Mouse (Mus musculus) lung, postnatal 4 days (tissue): ENCODE data around the gene Efnb1.
A peak's percentile ranks its signal among the peaks of the same experiment; 100 is the strongest.
"Not testable (repeated sequence)": the region's sequence is repeated elsewhere in the genome, so short reads cannot be mapped to it uniquely, and the experiment has no call there.

Source experiments
- DNase-seq, 2 experiments: peaks; one replicate each; pipeline ENCODE4 v3.0.0; 2021

The Efnb1 gene

DNA sequence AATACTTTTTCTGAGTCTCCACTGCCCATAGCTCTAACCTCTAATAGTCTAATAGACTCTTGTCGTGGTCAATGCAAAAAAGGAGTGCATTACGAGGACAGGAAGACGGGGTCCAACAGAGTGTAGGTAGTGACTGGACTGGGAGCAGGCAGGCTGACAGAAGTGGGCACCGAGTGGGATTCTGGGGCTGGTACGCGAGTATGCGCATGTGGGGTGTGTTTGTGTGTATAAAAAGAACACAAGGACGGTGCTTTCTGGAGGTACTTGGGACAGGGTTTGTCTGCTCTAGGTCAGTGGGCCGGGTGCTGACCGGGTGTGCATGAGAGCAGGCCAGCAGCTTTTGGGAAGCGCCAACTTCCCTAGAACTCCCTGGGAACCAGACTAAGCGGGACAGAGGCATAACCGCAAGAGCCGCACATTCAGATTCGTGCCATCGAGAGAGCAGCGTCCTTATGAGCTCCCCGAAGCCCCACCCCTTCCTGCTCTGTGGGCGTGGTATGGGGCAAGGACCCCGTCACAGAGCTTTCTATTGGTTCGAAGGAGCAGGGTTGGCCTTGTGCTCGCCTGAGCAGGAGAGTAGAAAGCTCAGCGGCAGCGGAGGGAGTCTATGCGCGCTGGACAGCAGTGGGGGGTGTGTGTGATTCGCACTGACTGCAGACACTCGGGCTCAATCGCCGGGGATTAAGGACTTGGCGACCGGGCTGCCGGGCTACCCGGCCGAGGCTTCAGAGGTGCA, at the start of gene Efnb1:
Gene Efnb1 (plus strand): TSS at position 608 of the 736 bp plus-strand sequence.
- peak; percentile 92 to 96 for DNase-seq

DNA sequence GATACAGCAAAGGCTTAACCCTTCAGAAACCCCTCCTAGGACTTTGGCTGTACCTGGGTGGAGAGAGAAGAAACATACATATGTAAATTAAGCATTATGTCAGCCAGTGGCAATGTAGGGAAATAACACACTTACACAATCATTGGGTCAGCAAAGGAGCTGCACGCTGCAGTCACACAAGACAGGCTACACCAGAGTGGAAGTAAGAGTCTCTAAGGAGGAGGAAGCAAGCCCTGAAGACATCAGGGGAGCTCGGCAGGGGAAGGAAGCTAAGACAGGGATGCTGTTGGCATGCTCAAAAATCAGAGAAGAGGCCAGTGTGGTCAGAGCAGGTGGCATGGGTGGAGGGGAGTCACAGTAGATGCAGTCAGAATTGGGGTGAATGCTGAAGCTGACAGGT, 43.2 kb upstream of the Efnb1 start:
- no peak for DNase-seq

DNA sequence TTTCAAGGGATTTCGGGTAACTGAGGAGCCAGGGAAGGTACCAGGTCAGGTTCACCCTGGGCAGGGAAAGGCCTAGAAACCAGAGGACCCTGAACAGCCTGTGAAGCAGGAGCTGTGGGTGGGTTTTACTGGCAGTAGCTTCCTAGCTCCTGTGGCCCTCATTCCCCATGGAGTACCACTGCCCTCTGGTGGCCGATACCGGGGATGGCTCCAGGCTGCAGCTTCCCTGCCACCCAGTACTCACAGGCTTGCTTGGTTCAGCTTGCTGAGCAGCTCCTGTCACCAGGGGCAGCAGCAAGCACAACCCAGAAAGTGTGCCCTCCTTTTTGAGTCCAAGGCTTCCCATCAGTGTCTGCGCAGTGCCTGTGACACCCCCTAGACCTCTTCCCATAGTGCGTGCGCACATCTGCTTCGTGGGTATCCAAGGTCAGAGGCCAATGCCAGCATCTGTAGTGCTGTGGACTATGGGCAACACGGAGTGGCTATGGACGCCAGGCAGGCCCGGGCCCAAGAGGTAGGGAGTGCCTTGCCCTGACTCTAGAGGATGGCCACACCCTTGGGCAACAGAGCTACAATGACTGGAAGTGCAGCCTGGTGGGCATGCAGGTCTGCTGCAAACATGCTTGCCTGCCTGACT, 24.7 kb upstream of the Efnb1 start:
- DNase-seq = not testable (repeated sequence)

- no peak for DNase-seq
These were observed 16.4 kb upstream of the Efnb1 start for GRCm38 (mm10) chrX:99119510-99119909.

- DNase-seq = peak in 1 of 2 experiments; percentile 81
These were observed 5.9 kb upstream of the Efnb1 start for GRCm38 (mm10) chrX:99130059-99130458.

- DNase-seq = no peak
These were observed 3.4 kb upstream of the Efnb1 start for GRCm38 (mm10) chrX:99132573-99132972.

DNA sequence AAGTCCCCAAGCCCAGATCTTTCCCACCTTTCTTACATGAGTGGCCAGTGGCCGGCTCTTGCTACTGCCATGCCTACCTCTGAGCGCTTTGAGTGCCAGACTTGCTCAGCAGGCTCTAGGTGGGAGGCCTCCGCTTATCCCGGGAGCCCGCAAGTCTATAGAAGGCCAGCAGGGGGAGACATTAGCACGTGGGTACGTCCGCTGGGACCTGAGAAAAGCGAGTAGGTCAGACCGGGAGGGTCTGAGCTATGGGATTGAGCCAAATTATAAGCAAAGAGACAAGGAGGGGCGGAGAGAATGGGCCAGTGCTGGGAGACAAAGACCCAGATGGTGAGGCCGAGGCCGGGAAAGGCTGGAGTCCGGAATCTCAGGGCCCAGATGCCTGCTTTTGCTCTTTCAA, 1.0 kb upstream of the Efnb1 start:
- peak; percentile 86 to 89 for DNase-seq

DNA sequence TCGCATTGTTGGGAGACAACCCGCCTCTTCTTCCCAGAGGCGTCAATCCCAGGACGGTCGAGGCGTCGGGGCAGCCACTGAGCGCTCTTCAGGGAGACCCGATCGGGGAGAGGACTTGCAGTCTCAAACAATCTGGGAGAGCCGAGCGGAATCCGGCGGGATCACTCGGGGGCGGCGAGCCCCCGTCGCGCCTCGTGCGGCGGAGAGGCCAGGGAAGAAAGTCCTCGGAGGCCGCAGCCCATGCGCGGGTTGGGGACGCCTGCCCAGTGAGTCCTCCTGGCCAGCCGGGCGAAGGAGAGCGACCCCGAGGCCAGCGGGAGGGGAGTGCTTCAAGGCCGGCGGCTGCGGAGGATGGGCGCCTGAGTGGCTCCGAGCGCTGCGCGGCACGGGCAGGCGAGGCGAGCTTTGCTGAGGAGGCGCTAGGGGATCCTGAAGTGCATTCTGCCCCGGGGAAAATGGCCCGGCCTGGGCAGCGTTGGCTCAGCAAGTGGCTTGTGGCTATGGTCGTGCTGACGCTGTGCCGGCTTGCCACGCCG, 569 bp downstream of the Efnb1 start:
- DNase-seq = peak; percentile 51 to 62

DNA sequence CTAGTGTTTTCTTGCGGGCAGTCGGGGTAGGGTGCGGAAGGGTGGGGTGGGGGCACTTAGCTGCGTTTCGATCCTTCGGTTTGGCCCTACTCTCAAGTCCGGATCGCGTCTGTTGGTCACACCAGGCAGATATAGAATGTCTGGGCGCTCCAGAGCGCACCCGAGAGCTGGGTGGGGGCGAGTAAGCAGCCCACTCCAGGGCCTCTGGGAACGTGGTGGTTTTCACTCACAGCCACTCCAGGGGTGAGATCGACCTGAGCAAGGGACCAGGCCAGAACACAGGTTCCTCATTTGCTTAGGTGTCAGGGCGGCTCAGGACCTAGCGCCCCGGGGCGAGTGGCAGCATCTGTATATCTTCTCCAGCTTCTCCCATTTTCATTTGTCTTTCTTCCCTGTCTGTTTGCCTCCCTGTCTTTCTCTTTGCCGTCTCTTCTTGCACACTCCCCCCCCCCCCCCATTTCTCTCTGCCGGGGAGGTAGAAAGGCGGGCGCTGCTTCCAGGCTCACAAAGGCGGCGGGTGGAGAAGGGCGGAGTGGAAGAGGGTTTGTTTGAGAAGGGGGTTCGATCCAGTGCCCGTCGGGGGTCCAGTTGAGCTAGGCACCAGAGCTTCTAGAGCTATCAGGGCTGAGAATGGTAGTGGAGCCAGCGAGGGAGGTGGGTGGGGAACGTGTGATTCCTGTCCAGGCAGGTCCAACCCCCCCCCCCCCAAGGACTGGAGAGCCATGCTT, 1.4 kb downstream of the Efnb1 start:
- peak in 1 of 2 experiments; percentile 27 for DNase-seq

DNA sequence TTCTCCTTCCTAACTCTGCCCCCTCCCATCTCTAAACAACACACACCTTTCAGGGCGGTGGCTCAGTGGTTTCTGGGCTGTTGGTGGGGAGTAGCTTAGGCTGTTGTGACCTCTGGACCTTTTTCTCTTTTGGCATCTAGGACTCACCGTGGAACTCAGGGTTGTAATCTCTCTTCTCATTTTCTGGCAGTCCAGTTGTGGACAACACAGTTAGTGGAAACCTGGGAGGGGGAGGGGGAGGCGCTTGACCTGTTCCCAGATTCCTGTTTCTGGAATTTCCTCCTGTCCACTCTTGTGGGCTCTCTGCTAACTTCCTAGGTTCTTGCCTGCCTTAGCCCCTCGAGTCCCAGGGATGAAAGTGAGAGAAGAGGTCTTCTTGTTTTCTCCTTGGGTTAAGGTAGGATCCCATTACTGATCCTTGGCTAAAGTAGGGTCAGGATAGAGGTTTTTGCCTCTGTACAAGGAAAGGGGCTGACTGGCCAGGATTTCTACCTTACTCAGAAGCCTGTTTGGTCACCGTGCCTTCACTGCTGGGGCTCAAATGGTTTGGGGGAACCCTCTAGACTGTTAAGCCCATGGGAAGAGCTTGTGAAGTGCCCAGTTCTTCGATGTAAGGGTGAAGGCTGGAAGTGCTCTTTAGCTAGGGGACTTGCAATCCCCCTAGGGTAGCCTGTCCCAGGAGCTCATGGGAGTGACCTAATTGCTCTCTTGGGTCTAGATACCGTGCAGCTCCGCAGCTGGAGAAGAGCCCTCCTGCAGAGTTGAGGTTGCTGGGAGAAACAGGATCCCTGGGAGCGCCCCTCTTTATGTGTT, 2.2 kb downstream of the Efnb1 start:
- DNase-seq = no peak

DNA sequence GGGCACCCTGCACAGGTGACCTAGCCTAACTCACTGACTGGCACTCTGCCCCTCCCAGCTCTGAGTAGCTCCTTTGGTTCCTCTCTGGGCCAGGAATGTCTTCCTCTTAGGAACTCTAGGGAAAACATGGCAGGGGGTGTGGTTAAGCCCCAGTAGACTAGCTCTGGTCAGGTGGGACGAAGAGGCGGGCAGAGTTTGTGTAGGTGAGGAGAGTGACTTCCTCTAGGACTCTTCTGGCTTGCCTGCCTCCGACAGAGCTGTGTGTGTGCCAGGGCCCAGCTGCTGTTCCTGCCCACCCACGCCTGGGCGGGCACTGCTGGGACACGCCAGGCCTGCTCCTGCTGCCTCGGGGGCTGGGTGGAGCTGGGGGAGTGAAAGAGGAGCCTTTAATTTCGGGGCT, 5.1 kb downstream of the Efnb1 start:
- peak; percentile 54 to 82 for DNase-seq

- DNase-seq = no peak
These were observed 6.0 kb downstream of the Efnb1 start for GRCm38 (mm10) chrX:99141900-99142299.

- no peak for DNase-seq
These were observed 9.6 kb downstream of the Efnb1 start for GRCm38 (mm10) chrX:99145561-99145960.

GRCm38 (mm10) chrX:99148061-99148905, 12.4 kb downstream of the Efnb1 start:
- DNase-seq = peak; percentile 23 to 58

DNA sequence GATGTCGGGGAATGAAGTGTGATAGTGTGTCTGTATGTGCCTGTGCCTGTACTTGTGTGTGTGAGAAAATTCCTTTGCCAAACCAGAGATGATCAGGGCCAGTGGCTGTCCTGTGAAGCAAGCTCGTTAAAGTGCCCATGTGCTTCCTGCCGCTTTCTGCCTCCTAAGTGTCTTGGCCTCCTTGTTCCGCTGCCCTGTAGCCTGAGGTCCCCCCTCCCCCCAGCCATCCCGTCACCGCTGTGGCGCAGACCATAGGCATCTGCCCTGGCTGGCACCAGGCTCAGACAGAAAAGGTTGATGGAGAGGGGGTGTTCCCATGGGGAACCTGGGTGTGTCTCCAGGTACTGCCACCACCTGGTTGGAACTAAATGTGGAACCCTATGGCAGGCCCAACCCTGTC, 13.1 kb downstream of the Efnb1 start:
- peak in 1 of 2 experiments; percentile 51 for DNase-seq

DNA sequence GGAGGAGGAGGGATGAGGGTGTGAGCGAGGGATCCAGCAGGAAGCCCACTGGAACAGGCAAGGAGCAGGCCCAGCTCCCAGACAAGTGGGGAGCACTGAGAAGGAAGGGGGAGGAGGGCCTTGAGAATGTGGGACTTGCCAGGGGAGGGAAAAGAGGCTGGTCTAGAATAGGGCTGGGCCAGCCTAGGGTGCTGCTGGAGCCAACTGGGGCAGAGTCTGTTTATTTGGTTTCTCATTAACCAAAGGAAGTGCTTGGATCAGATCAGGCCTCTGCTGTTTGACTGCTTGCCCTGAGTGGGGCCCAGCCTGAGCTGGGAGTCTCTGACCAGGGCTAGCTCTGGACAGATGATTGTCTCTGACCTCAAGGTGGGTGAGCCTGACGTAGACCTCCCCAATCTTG, 14.0 kb downstream of the Efnb1 start:
- DNase-seq = peak; percentile 59 to 82

DNA sequence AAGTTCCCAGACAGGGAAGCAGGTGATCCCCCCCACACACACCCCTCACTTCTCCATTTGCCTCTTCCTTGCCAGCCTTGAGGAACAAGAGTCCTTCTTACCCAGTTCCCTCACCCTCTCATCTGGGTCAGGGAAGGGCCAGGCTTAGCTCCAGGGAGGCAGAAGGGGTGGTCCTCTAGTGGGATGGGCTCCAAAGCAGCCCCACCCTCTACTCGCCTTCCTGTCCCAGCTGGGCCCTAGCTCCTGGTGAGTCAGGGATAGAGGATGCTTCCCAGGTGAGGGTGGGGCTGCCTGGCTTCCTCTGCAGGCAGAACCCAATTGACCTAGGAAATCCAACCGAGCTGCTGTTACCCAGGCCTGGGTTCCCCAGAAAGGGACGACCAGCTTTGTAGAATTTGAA, 14.8 kb downstream of the Efnb1 start:
- DNase-seq = no peak

- DNase-seq = no peak
These were observed 15.5 kb downstream of the Efnb1 start for GRCm38 (mm10) chrX:99151434-99151833.

- no peak for DNase-seq
These were observed 16.2 kb downstream of the Efnb1 start for GRCm38 (mm10) chrX:99152141-99152540.

DNA sequence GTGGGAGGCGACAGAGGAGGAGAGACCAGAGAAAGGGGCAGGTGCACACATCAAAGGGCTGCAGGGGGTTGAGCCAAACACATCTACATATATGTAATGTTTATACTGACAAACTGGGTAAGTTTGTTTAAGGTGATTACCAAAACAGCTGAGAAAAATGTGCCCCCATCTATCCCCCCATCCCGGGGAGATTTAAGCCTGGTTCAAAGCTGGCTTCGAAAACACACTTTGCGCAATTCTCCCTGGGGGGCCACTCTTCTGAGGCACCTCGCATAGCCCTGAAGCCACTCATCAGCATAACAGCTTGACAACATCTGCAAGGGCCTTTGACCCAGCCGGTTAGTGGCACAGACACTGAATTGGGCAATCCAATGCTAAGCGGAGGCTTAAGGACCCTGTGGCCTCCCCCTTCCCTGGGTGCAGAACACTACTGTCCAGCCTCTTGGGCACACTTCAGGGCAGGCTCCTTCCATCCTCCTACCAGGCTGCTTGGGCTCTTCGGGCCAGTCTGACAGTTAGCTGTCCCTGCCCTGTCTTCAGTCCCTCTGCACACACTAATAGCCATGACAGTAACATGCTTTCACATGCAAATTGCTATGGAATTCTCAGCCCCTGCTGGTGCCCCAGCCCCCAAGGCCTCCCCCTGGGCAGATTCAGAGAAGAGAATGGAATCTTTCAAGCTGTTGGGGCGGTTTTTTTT, 16.8 kb downstream of the Efnb1 start:
- DNase-seq = peak in 1 of 2 experiments; percentile 58

GRCm38 (mm10) chrX:99153266-99153646, 17.3 kb downstream of the Efnb1 start:
- DNase-seq = no peak
